Mouse (Mus musculus): ENCODE data around the gene Tppp.
"Not testable (repeated sequence)": the region's sequence is repeated elsewhere in the genome, so short reads cannot be mapped to it uniquely, and the experiment has no call there.

The Tppp gene

GRCm38 (mm10) chr13:74025151-74026081 is 16.2 kb downstream of the Tppp start:
- DNase-seq: peak; percentile 43

GRCm38 (mm10) chr13:74026215-74026614 is 17.0 kb downstream of the Tppp start:
- peak; percentile 9 for DNase-seq

- no peak for DNase-seq
Observed at GRCm38 (mm10) chr13:74028116-74028515, 18.9 kb downstream of the Tppp start.

GRCm38 (mm10) chr13:74029013-74029412 is 19.8 kb downstream of the Tppp start:
- no peak for DNase-seq

- DNase-seq: no peak
Observed at GRCm38 (mm10) chr13:74030691-74031090, 21.5 kb downstream of the Tppp start.

- DNase-seq: no peak
Observed at GRCm38 (mm10) chr13:74031133-74031532, 21.9 kb downstream of the Tppp start.

- no peak for DNase-seq
Observed at GRCm38 (mm10) chr13:74034756-74035155, 25.5 kb downstream of the Tppp start.

- no peak for DNase-seq
Observed at GRCm38 (mm10) chr13:74035776-74036175, 26.6 kb downstream of the Tppp start.

- no peak for DNase-seq
Observed at GRCm38 (mm10) chr13:74039926-74040325, 30.7 kb downstream of the Tppp start.

- no peak for DNase-seq
Observed at GRCm38 (mm10) chr13:74056194-74056593, 47.0 kb downstream of the Tppp start.

- no peak for DNase-seq
Observed at GRCm38 (mm10) chr13:74058081-74058480, 48.9 kb downstream of the Tppp start.

GRCm38 (mm10) chr13:74061613-74062377 is 52.6 kb downstream of the Tppp start, which contains the start of gene Cep72:
Cep72 (minus strand) TSS chr13:74062299.
- peak; percentile 98 for DNase-seq

- no peak for DNase-seq
Observed at GRCm38 (mm10) chr13:74062378-74063128, 53.3 kb downstream of the Tppp start.

GRCm38 (mm10) chr13:74063340-74064050 is 54.3 kb downstream of the Tppp start:
- no peak for DNase-seq

- no peak for DNase-seq
Observed at GRCm38 (mm10) chr13:74066576-74066975, 57.4 kb downstream of the Tppp start.

- not testable (repeated sequence) for DNase-seq
Observed at GRCm38 (mm10) chr13:74071244-74071643, 62.0 kb downstream of the Tppp start.

- DNase-seq: no peak
Observed at GRCm38 (mm10) chr13:74071714-74072113, 62.5 kb downstream of the Tppp start.

GRCm38 (mm10) chr13:74073369-74073768 is 64.2 kb downstream of the Tppp start:
- no peak for DNase-seq

Measured in right cerebral cortex, postnatal 4 days (tissue).